Mouse (Mus musculus) thymus, postnatal 36 days (tissue): Measurements from ENCODE around the gene Cyp2d10.

Experiments used
- DNase-seq, 2 experiments: peaks; one replicate each; pipeline ENCODE4 v3.0.0; 2022; ENCODE audit warnings: mixed read lengths in 2 of 2

The Cyp2d10 gene

GRCm38 (mm10) chr15:82354126-82354945, 52.7 kb downstream of the Cyp2d10 start, which contains the start of gene Ndufa6:
TSS of gene Ndufa6 (minus strand) at chr15:82354322.
- peak; percentile 94 to 97 for DNase-seq

- DNase-seq, result no peak
These were observed 53.3 kb downstream of the Cyp2d10 start for GRCm38 (mm10) chr15:82353745-82354113.

DNA sequence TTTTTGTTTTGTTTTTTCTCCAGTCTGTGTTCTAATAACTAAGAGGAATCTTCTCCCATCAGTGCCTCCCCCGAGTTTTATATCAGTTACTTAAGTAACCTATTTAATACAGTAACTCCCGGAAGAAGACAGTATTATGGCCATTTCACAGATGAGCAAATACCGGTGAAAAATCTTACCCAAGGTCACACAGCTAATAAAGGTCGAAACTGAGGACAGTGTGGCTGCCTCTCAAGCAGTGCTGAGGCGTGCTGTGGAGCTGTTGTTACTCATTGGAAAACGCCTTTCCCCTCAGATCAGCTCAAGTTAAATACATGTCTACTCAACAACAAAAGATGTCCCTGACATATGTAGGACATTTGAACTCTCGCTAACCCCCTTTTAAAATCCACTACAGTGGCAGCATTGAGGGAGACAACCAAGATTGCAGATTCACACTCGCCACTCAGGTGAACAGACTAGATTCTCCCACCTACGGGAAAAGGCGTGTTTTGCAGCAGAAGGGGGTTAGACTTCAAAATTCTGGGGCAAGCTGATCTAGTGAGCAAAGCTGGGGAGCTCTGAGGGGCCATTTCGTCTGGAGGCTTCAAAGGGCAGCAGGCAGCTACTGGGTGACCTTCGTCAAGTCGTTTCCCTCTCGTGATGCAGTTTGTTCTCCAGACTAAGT, 53.8 kb downstream of the Cyp2d10 start:
- peak in 1 of 2 experiments; percentile 25 for DNase-seq
